Mouse (Mus musculus) Patski (cell line): Measurements from ENCODE around the gene Wfdc3. TPM values are rescaled to one million over a fixed set of nuclear protein-coding genes. Genes with fewer than 3 reads are reported as not detected.

Experiments used
- ATAC-seq: fragments of 100-300 bp; one replicate; pipeline ENCODE4 v1.8.0; 2021
- CTCF ChIA-PET: fragments of 350-600 bp; sonication (Branson Sonifier 250); formaldehyde crosslinking; loops from one replicate; lab custom pipeline; 2022; ENCODE audit warnings: inconsistent platforms; lab: Charles Lee
- POLR2A ChIA-PET: fragments of 350-600 bp; sonication (Branson Sonifier 250); formaldehyde crosslinking; loops from one replicate; lab custom pipeline; 2022; ENCODE audit warnings: antibody characterized with exemption, inconsistent platforms; lab: Charles Lee
- DNase-seq: peaks from one replicate; pipeline ENCODE4 v3.0.0-alpha.2; 2011; ENCODE audit warnings: low read depth, low spot score
- H3K27me3 ChIP-seq: fragments of 371-371 bp; one replicate; pipeline ENCODE4 v1.5.1; 2021
- CTCF ChIP-seq: fragments of 100-300 bp; IDR thresholded peaks from one replicate; pipeline ENCODE4 v1.5.1; 2021
- in situ Hi-C: fragments of 300-500 bp; cut with MboI; formaldehyde crosslinking; loops from 3 replicates; pipeline ENCODE4 v1.11.1; 2018; ENCODE audit warnings: low pct_unique_long_range_greater_than_20kb, mixed read lengths
- polyA plus RNA-seq: library from polyadenylated mRNA; unstranded; gene quantifications from one replicate; pipeline ENCODE4 v1.2.3, GENCODE M21; 2021

Wfdc3 gene
- polyA plus RNA-seq, 1 experiment from 2014 or later: 0.47 TPM

- ChIA-PET CTCF (no interaction called here), POLR2A (no interaction called here)
- DNase-seq: no peak
- in situ Hi-C loops: no loop called here
- ATAC-seq: no peak
- H3K27me3 ChIP-seq: no peaks in the 10 kb centered on the region
- no peak for TF ChIP-seq CTCF
Measured at GRCm38 (mm10) chr2:164765841-164766240, 20.1 kb upstream of the Wfdc3 start.

GRCm38 (mm10) chr2:164762593-164762992 is 16.9 kb upstream of the Wfdc3 start:
- no peaks in the 10 kb centered on the region for H3K27me3 ChIP-seq
- in situ Hi-C loops: no loop called here
- POLR2A ChIA-PET: no interaction called here
- ATAC-seq (no peak), DNase-seq (no peak)
- no peak for TF ChIP-seq CTCF
- CTCF ChIA-PET: interaction anchor here (1.3 kb wide), 1 partner anchor 32 kb away, joined by 4 read pairs; no protein-coding TSS in a partner anchor

GRCm38 (mm10) chr2:164761971-164762370 is 16.2 kb upstream of the Wfdc3 start:
- DNase-seq: no peak

DNA sequence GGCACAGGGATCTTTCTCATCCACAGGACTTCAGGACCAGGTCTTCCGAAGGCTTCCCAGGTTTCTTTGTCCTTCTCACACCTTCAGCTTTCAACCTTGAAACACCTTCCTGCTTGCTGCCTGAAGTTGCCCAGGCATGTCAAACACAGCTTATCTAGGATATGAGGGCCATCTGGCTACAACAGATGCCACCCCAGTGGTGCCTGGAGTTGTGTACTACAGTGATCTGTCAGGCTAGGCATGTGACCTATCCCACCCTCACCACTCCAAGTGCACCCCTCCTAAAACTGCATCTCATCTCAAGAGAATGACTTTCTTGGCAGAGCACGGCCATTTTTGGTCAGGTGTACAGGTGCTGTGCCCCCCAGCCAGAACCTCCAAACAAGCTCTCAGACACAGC is 15.8 kb upstream of the Wfdc3 start:
- no peak for ATAC-seq
- no peak for TF ChIP-seq CTCF
- CTCF ChIA-PET: no interaction called here
- POLR2A ChIA-PET: interaction anchor here (1.9 kb wide), 1 partner anchor 15 kb away, joined by 5 read pairs; the partner anchor contains the start of genes Dnttip1 and Wfdc3
- no peaks in the 10 kb centered on the region for H3K27me3 ChIP-seq
- in situ Hi-C loops: no loop called here
- no peak for DNase-seq

More at GRCm38 (mm10) chr2:164761971-164762370, 16.2 kb upstream of the Wfdc3 start:
- POLR2A ChIA-PET: no interaction called here
- no peaks in the 10 kb centered on the region for H3K27me3 ChIP-seq
- CTCF ChIA-PET: interaction anchor here (1.3 kb wide), 1 partner anchor 32 kb away, joined by 4 read pairs; no protein-coding TSS in a partner anchor
- no peak for ATAC-seq
- TF ChIP-seq CTCF: no peak
- in situ Hi-C loops: no loop called here

DNA sequence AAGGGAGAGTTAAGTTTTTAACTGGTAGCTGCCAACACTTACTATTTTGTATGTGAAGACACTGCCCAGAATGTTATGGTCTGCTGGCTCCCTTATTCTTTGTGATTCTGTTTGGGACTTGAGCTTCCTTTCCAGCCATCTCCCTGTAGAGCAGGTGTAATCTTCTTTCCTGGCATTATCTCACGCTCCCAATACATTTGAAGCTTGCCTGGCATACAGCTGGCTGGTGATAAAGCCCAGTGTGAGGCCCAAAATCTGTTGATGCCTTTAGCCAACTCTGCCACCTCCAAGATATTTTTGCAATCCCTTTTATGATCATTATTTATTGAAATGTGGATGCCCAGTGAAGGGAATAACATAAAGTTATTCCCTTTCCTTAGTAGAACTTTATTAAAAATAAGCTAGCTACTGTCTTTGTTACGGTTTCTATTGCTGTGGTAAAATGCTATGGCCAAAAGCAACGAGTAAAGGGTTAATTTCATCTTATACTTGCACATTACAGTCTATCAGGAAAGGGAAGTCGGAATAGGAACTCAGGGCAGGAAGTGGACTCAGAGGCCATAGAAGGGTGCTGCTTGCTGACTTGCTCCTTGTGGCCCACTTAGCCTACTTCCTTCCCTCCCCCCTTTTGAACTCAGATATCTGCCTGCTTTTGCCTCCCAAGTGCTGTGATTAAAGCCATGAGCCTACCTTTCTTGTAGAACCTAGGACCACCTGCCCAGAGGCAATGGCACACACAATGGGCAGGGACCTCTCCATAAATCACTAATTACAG is 14.5 kb upstream of the Wfdc3 start:
- DNase-seq (no peak), ATAC-seq (no peak)
- CTCF ChIA-PET: interaction anchor here (1.0 kb wide), 1 partner anchor 11 kb away, joined by 3 read pairs; no protein-coding TSS in a partner anchor
- no peak for TF ChIP-seq CTCF
- POLR2A ChIA-PET: interaction anchor here (1.9 kb wide), 2 partner anchors 10 to 14 kb away, joined by 5 read pairs; partner anchors contain the start of genes Dnttip1 and Wfdc3
- H3K27me3 ChIP-seq: no peaks in the 10 kb centered on the region
- in situ Hi-C loops: no loop called here

DNA sequence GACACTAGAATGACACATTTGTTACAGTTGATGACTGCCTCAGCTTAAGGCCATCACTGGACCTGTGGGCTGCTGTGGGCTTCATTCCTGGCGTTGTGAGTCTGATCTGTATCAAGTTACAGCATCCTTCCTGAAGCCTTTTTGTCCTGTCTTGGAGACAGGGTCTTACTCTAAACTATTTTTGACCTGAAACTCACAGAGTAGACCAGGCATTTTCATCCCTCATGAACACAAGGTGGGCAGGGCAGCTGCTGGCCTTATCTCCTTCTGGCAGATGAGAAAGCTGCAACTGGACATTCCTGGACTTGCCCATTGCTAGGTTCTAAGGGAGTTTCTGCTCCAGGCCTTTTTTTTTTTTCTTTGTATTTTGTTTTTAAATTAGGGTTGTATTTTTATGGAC is 13.0 kb upstream of the Wfdc3 start:
- in situ Hi-C loops: no loop called here
- no peaks in the 10 kb centered on the region for H3K27me3 ChIP-seq
- CTCF ChIA-PET: no interaction called here
- ATAC-seq (no peak), DNase-seq (no peak)
- POLR2A ChIA-PET: interaction anchor here (1.0 to 1.9 kb wide), 2 partner anchors 9 to 11 kb away, joined by 3 to 5 read pairs; no protein-coding TSS in a partner anchor
- TF ChIP-seq CTCF: no peak

GRCm38 (mm10) chr2:164757841-164758240 is 12.1 kb upstream of the Wfdc3 start:
- ChIA-PET POLR2A (interaction anchor here (1.0 kb wide), 1 partner anchor 10 kb away, joined by 3 read pairs; no protein-coding TSS in a partner anchor), CTCF (no interaction called here)
- TF ChIP-seq CTCF: no peak
- H3K27me3 ChIP-seq: no peaks in the 10 kb centered on the region
- DNase-seq: no peak
- in situ Hi-C loops: no loop called here
- no peak for ATAC-seq

DNA sequence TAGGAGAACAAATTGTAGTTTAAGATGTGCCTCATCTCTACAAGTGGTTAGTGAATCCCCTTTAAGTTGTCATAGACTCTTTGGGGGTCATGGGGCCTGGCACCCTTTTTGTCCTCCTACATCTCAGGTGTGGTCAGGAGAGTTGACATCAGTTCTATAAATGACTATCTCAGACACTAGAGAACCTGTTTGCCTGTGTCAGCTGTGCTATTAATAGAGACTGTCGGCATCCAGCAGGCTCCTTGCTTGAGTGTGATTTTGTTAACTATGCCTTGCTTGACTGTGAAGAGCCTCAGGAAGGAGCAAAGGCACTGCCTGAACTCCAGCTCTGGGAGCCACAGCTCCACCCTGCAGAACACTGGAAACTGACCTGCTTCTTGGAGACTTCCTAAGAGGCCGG is 9.1 kb upstream of the Wfdc3 start:
- DNase-seq: no peak
- ATAC-seq: no peak
- no peak for TF ChIP-seq CTCF
- ChIA-PET CTCF (interaction anchor here (1.0 to 1.4 kb wide), 2 partner anchors 29 to 39 kb away, joined by 4 read pairs; no protein-coding TSS in a partner anchor), POLR2A (no interaction called here)
- in situ Hi-C loops: no loop called here
- H3K27me3 ChIP-seq: no peaks in the 10 kb centered on the region

DNA sequence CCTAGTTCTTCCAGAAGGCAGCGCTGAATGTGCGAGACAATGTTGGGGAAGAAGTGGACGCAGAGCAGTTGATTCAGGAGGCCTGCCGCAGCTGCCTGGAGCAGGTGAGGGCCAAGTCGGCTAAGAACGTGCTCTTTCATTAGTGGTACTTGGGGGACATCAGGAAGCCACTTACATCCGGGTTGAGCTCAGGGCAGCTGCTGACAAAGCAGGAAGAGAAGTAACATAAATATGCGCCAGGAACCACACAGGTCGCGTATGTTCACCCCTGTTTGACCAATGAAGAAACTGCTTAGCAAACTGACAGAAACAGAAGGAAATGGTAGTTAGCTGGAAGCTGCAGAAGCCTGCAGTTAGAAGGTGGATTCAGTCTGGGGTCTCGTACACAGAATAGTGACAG is 8.4 kb upstream of the Wfdc3 start:
- in situ Hi-C loops: no loop called here
- ATAC-seq: no peak
- DNase-seq: no peak
- TF ChIP-seq CTCF: no peak
- POLR2A ChIA-PET: no interaction called here
- no peaks in the 10 kb centered on the region for H3K27me3 ChIP-seq
- CTCF ChIA-PET: interaction anchor here (1.0 to 1.4 kb wide), 2 partner anchors 28 to 40 kb away, joined by 4 read pairs; no protein-coding TSS in a partner anchor

GRCm38 (mm10) chr2:164752454-164752853 is 6.7 kb upstream of the Wfdc3 start:
- ATAC-seq: no peak
- CTCF ChIA-PET: no interaction called here
- DNase-seq: no peak

DNA sequence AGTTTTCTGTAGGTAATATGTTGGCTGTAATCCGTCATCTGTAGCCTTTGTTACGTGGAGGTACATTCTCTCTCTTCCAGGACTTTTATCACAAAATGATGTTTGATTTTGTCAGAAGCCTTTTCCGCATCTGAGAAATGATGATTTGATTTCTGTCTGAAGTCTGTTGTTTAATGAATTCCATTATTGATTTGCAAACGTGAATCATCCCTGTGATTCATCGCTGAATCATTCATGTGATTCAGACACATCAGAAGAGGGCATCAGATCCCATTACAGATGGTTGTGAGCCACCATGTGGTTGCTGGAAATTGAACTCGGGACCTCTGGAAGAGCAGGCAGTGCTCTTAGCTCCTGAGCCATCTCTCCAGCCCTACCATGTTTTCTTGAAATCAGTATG is 3.3 kb upstream of the Wfdc3 start:
- TF ChIP-seq CTCF: no peak
- ATAC-seq (no peak), DNase-seq (no peak)
- in situ Hi-C loops: no loop called here
- ChIA-PET POLR2A (interaction anchor here (0.6 to 1.1 kb wide), 5 partner anchors 8 to 36 kb away, joined by 3 to 5 read pairs (median 4); partner anchors contain the start of gene Snx21), CTCF (interaction anchor here (1.1 to 1.2 kb wide), 2 partner anchors 11 to 30 kb away, joined by 3 read pairs; no protein-coding TSS in a partner anchor)
- H3K27me3 ChIP-seq: no peaks in the 10 kb centered on the region

More at GRCm38 (mm10) chr2:164752454-164752853, 6.7 kb upstream of the Wfdc3 start:
- POLR2A ChIA-PET: interaction anchor here (0.7 kb wide), 1 partner anchor 46 kb away, joined by 3 read pairs; no protein-coding TSS in a partner anchor
- no peaks in the 10 kb centered on the region for H3K27me3 ChIP-seq
- in situ Hi-C loops: no loop called here
- TF ChIP-seq CTCF: no peak
